Mouse (Mus musculus): ENCODE measurements around the gene Ifit1bl1. TPM values are rescaled to one million over a fixed set of nuclear protein-coding genes. Genes with fewer than 3 reads are reported as not detected.
"Not testable (repeated sequence)": the region's sequence is repeated elsewhere in the genome, so short reads cannot be mapped to it uniquely, and the experiment has no call there.

The Ifit1bl1 gene
- total RNA-seq (2021) = not detected
- long read RNA-seq, experiment 1 = 0 reads
- long read RNA-seq, experiment 2 = 0 reads

DNA sequence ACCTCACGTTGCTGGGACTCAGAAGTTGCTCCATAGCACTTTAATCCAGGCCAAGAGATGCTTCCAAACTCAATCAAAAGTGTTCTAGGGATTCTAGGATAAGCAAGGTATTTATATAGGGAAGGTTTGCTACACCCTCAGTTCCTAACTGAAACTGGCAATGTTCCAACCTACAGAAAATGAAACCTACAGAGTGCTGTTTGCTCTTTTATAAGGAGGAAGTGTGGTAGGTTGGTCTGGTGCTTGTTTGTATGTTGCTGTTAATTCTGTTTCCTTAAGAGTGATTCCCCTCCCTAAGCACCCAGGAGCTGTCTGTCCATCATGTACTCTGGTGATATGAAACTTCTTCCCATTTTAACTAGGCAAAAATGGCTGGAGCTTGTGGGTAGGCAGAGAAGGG is at the start of gene Ifit1bl1:
Gene Ifit1bl1 (minus strand): TSS at position 69 of the 400 bp plus-strand sequence.
- DNase-seq; intact Hi-C loops (cut with DNase I): not testable (repeated sequence)

- intact Hi-C loops (cut with DNase I) = no loop called here
These were observed 49.2 kb upstream of the Ifit1bl1 start for GRCm38 (mm10) chr19:34650997-34651396.

GRCm38 (mm10) chr19:34650276-34650675 is 48.5 kb upstream of the Ifit1bl1 start:
- no peak for DNase-seq
- intact Hi-C loops (cut with DNase I) = no loop called here

More at GRCm38 (mm10) chr19:34650997-34651396, 49.2 kb upstream of the Ifit1bl1 start:
- DNase-seq = no peak

DNA sequence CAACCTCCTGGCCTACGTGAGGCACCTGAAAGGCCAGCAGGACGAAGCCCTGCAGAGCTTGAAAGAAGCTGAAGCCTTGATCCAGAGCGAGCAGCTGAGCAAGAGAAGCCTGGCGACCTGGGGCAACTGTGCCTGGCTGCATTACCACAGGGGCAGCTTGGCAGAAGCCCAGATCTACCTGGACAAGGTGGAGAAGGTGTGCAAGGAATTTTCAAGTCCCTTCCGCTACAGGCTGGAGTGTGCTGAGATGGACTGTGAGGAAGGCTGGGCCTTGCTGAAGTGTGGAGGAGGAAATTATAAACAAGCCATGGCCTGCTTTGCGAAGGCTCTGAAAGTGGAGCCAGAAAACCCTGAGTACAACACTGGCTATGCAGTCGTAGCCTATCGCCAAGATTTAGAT is 45.9 kb upstream of the Ifit1bl1 start:
- intact Hi-C loops (cut with DNase I); DNase-seq: not testable (repeated sequence)

- no peak for DNase-seq
- intact Hi-C loops (cut with DNase I) = no loop called here
These were observed 40.9 kb upstream of the Ifit1bl1 start for GRCm38 (mm10) chr19:34642616-34643015.

GRCm38 (mm10) chr19:34640623-34641022 is 38.9 kb upstream of the Ifit1bl1 start, which contains the start of the genes Ifit1bl2 and Ifit1:
Ifit1bl2 (minus strand) TSS chr19:34640743.
Ifit1 (plus strand) TSS chr19:34640871.
- no peak for DNase-seq
- intact Hi-C loops (cut with DNase I) = no loop called here

DNA sequence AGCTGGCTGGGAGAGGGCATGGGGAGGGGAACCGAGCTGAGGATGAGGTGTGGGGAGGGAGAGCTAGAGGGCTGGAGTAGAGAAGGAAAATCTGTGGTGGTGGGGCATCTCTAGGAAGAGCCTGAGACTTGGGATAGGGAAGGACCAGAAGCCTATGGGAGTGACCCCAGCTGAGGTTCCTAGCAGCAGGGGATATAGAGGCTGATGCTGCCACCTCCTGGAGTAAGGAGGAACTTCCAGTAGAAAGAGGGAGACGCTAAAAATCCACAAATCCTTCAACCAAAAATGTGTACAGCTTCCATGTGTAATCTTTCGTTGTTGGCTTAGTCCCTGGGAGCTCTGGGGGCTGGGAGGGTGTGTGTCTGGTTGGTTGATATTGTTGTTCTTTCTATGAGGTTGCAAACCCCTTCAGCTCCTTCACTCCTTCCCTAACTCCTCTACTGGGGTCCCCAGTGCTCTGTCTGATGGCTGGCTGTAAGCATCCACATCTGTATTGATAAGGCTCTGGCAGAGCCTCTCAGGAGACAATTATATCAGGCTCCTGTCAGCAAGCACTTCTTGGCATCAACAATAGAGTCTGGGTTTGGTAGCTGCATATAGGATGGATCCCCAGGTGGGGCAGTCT is 35.3 kb upstream of the Ifit1bl1 start:
- intact Hi-C loops (cut with DNase I) = loop anchor here (1.0 to 10.0 kb wide), 3 partner anchors 90 to 392 kb away; no protein-coding TSS in a partner anchor
- DNase-seq = peak; percentile 17 to 25

DNA sequence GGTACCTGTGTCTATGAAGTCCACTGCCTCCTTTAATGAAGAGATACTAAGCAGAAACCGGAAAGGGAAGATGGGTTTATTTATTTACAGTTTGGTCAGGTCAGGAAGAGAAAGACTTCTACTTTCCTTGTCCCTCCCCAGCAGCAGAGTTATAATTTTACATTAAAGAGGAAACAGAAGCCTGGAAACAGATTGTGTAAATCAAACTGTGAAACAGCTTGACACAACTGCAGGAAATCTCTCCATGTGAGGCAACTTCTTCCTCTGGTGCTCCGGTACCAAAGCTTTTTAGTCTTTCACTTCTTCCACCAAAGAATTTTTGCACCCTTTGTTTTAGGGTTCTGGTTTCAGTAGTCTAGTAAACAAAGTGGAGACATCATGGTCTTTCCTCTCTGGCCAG is 31.7 kb upstream of the Ifit1bl1 start:
- no peak for DNase-seq
- intact Hi-C loops (cut with DNase I) = loop anchor here (10.0 kb wide), 1 partner anchor 389 kb away; no protein-coding TSS in a partner anchor

GRCm38 (mm10) chr19:34631487-34631886 is 29.7 kb upstream of the Ifit1bl1 start:
- no peak for DNase-seq
- intact Hi-C loops (cut with DNase I) = loop anchor here (10.0 kb wide), 1 partner anchor 387 kb away; no protein-coding TSS in a partner anchor

GRCm38 (mm10) chr19:34627496-34627895 is 25.7 kb upstream of the Ifit1bl1 start:
- intact Hi-C loops (cut with DNase I) = no loop called here

GRCm38 (mm10) chr19:34624663-34625062 is 22.9 kb upstream of the Ifit1bl1 start:
- no peak for DNase-seq
- intact Hi-C loops (cut with DNase I) = no loop called here

More at GRCm38 (mm10) chr19:34627496-34627895, 25.7 kb upstream of the Ifit1bl1 start:
- DNase-seq = no peak

- intact Hi-C loops (cut with DNase I) = no loop called here
These were observed 22.0 kb upstream of the Ifit1bl1 start for GRCm38 (mm10) chr19:34623781-34624180.

DNA sequence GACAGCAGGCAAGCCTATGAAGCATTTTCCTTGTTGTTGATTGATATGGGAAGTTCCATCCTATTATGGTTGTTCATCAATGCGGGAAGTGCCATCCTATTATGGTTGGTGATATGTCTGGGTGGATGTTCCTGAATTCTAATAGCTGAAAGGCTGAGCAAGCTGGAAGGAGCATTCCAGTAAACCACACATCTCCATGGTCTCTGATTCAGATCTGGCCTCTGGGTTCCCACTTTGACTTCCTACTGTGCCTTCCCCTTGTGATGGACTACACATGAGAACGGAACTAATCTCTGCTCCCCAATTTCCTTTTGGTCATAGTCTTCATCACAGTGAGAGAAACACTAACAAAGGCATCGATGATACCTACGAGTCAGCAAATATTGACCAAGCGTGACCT is 19.1 kb upstream of the Ifit1bl1 start:
- DNase-seq = no peak
- intact Hi-C loops (cut with DNase I) = no loop called here

More at GRCm38 (mm10) chr19:34623781-34624180, 22.0 kb upstream of the Ifit1bl1 start:
- DNase-seq = no peak

DNA sequence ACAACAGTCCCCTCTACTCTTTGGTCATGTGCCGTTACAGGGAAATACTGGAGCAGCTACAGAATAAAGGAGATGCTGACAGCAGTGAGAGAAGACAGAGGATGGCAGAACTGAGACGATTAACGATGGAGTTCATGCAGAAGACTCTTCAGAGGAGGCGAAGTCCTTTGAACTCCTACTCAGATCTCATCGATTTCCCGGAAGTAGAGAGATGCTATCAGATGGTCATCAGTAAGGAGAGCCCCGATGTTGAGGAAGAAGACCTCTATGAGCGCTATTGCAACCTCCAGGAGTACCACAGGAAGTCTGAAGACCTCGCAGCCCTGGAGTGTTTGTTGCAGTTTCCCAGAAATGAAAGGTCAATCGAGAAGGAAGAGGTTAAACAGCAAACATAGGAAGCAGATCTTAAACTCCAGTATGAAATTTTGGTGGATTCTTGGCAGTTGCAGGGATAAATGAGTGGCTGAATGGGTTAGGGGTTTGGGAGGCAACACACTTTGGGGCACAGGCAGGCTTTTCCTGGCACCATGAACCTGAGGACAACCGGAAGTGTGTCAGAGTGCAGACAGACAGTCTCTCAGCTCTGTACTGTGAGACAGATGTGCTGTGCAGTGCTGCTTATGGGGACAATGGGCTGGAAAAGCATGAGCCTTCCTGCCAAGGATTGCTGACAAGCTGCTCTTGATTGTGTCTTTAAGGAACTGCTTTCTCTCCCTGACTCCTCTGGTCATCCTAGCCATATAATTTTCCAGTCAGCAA is 10.7 kb upstream of the Ifit1bl1 start:
- DNase-seq; intact Hi-C loops (cut with DNase I): not testable (repeated sequence)

DNA sequence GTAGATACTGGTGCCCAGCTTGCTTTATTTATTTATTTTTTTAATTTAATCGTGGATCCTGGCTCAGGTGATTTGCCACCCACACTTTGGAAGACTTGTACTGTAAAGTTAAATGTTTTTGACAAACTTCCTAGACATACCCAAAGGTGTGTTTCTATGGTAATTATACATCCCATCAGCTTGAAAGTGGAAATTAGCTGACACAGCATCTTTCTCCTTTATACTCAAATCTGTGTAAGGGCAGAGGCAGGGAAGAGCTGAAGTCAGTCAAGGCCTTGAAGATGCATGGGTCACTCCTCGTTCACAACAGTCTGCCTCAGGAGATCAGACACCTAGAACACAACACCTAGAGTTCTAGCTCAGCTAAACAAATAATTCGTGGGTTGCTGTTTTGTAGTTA is 8.4 kb upstream of the Ifit1bl1 start:
- DNase-seq; intact Hi-C loops (cut with DNase I): not testable (repeated sequence)

GRCm38 (mm10) chr19:34607237-34608051 is 5.7 kb upstream of the Ifit1bl1 start, which contains the start of gene Ifit3b:
Ifit3b (plus strand) TSS chr19:34607970.
- intact Hi-C loops (cut with DNase I) = not testable (repeated sequence)
- peak in 1 of 2 experiments; percentile 26 for DNase-seq

DNA sequence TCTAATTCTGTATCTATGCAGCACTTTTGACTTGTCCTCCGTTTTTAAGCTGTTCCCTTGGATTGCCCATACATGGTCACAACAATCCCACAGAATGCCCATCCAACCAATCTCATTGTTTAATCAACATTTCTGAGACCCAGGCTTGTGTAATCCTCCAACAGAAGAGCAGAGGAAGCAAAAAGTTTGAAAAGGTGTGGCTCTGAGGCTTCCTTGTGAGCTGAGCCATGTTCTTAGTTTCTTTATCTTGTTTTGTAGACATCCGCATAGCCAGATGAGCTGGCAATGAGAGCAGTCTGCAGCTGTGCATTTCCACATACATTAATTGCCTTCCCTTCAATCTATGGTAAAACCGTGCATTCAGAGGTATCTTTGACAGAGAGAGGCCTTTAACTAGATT is 3.7 kb upstream of the Ifit1bl1 start:
- intact Hi-C loops (cut with DNase I) = no loop called here
- no peak for DNase-seq

- intact Hi-C loops (cut with DNase I); DNase-seq: not testable (repeated sequence)
These were observed 2.5 kb downstream of the Ifit1bl1 start for GRCm38 (mm10) chr19:34599250-34599649.

DNA sequence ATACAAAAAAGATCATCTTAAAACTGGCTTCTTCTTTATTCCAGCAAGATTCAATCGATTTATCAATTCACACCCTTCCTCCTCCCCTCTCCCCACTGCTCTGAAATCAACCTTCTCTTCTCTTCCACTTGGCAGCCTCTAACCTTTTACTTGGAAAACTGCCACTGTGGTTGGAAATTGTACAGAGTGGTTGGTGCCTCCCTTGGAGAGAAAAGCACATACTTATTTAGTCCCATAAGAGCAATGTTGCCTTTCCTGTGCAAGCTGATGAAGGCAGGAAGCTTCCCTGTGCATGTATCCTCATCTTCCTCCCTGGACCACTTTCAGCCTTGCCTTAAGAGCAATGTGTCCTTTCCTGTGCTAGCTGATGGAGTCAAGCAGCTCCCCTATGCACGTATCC is 3.4 kb downstream of the Ifit1bl1 start:
- intact Hi-C loops (cut with DNase I) = no loop called here

GRCm38 (mm10) chr19:34596811-34597210 is 4.9 kb downstream of the Ifit1bl1 start:
- DNase-seq = no peak
- intact Hi-C loops (cut with DNase I) = no loop called here

More for the DNA sequence above, 3.4 kb downstream of the Ifit1bl1 start:
- peak in 1 of 2 experiments; percentile 28 for DNase-seq
